Mouse (Mus musculus) gastrocnemius, postnatal 36 days (tissue): ENCODE measurements around the gene Des. TPM values are rescaled to one million over a fixed set of nuclear protein-coding genes. Genes with fewer than 3 reads are reported as not detected.

Experiments
- DNase-seq, 2 experiments: peaks; one replicate each; pipeline ENCODE4 v3.0.0; 2022
- intact Hi-C: fragments of 180-260 bp; cut with DNase I; formaldehyde crosslinking; loops from one replicate; pipeline ENCODE4 v1.15.1; 2025
- long read RNA-seq, 2 experiments: library from polyadenylated mRNA; stranded (forward); transcript quantifications; one replicate each; pipeline ENCODE4 v2.0.0; 2021
- total RNA-seq, 2 experiments: library from RNA; stranded (reverse); gene quantifications; 2 replicates each; pipeline ENCODE4 v1.2.3; 2021

Des gene
- total RNA-seq: 1,000 to 10,000 TPM; 1,843 to 1,948 TPM
- long read RNA-seq, experiment 1, transcript Des-201 (9 exons, 3,028 nt): major isoform, 1,289 of 5,368 reads
- long read RNA-seq, experiment 1, partial matches to known transcripts: 4,053 of 5,368 reads
- long read RNA-seq, experiment 1, other reads (novel, unspliced or antisense): 26 of 5,368 reads
- long read RNA-seq, experiment 2, transcript Des-201 (9 exons, 3,028 nt): major isoform, 1,899 of 6,071 reads
- long read RNA-seq, experiment 2, partial matches to known transcripts: 4,145 of 6,071 reads
- long read RNA-seq, experiment 2, other reads (novel, unspliced or antisense): 27 of 6,071 reads

DNA sequence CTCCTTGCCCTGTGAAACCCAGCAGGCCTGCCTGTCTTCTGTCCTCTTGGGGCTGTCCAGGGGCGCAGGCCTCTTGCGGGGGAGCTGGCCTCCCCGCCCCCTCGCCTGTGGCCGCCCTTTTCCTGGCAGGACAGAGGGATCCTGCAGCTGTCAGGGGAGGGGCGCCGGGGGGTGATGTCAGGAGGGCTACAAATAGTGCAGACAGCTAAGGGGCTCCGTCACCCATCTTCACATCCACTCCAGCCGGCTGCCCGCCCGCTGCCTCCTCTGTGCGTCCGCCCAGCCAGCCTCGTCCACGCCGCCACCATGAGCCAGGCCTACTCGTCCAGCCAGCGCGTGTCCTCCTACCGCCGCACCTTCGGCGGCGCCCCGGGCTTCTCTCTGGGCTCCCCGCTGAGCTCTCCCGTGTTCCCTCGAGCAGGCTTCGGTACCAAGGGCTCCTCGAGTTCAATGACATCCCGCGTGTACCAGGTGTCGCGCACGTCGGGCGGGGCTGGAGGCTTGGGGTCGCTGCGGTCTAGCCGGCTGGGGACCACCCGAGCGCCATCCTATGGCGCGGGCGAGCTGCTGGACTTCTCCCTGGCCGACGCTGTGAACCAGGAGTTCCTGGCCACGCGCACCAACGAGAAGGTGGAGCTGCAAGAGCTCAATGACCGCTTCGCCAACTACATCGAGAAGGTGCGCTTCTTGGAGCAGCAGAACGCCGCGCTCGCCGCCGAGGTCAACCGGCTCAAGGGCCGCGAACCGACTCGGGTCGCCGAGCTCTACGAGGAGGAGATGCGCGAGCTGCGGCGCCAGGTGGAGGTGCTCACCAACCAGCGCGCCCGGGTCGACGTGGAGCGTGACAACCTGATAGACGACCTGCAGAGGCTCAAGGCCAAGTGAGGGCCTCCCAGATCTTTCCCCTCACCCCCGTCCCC lies at the start of gene Des:
TSS of gene Des (plus strand) at position 218 of the 920 bp plus-strand sequence.
- intact Hi-C loops: loop anchor here (1.0 kb wide), 1 partner anchor 16 kb away; no protein-coding TSS in a partner anchor
- DNase-seq: peak; percentile 80 to 87

DNA sequence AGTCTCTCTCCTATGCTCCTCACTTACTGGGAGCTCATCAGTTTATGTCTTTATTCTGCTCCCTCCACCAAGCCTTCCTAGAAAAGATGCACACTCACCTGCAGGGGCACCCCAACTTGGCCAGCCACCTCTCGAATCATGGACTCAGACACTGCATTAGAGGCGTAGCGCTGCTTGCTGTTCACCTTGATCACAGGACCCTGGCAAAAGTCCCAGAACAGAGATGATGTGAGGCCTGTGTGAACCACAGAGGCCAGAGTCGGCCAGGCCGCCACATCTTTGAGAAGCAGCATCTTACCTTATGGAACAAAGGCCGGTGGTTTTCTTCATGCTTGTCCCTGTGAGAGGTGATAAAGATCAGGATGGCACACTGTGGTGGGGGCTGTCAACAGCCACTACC lies 48.4 kb upstream of the Des start:
- intact Hi-C loops: no loop called here
- no peak for DNase-seq

DNA sequence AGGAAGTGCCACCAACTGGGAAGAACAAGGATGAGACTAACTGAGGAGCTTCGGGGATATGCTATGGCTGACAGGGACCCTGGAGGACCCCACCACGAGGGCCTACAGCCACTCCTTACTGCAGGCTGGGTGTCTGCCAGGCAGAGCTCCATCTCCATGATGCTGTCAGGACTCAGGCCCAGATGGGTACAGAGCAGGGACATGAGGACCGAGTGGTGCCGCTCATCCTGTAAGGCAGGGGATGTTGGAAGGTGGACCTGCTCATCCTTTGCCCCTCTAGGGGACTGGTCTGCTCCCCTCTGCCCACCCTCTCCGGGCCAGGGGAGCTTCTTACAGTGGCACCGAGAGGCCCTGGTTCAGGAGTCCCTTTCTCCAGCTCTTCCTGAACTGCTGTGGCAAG lies 45.1 kb upstream of the Des start:
- intact Hi-C loops: loop anchor here (5.0 kb wide), 1 partner anchor 63 kb away; no protein-coding TSS in a partner anchor
- no peak for DNase-seq

DNA sequence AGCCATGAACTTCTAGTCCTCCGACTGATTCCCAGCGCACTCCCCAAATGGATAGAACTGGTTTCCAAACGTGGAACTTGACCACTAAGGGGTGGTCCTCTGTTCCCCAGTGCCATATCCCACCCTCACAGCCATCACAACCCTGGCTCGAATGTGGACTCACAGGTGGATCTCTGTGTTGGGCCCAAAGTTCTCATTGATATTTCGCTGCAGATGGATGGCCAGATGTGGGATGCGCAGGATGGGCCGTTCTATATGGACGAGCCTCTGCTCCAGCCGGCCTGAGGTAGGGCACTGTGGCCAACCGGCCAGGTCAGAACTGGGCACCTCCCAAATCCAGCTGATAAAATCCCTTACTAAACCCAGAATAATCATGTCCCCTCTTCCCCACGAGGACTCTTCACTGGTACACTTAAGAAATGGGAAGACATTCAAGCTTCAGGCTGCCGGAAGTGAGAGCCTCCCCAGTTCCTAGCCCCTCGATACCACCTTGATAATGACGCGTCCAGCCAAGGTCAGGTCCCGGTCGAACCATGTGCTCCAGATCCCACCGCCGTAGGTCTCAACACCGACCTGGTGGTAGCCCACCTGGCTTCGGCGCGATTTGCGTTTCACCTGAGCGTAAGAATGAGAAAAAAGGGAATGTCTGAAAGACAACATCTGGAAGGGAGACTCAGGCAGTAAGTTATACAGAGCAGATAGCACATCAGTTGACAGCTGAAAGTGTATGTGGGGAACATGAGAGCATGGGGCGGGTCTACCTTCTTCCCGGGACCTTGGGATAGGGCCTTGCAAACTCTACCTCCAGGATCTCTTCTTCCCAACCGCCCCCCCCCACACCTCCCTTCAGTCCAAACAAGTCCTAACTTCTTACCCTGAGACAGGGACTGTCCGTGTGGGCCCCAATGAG lies 44.4 kb upstream of the Des start:
- intact Hi-C loops: loop anchor here (5.0 kb wide), 1 partner anchor 63 kb away; no protein-coding TSS in a partner anchor
- DNase-seq: no peak

DNA sequence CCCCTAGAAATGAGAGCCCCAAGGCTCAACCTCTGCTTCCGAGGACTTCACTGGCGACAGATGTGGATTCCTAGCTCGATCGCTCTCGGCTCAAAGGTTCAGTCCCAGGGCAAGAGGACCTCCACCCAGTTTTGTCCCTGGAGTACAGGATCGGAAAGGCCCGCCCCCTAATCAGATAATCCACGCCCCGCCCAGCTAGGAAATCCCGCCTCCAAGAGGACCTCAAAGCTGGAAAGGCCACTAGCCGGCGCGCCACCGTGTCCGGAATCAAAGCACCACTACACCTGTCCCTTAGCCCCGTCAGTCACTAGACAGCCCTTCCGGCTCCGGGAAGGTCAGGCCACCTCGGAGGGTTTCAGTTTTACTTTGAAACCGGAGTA lies 43.3 kb upstream of the Des start:
- peak; percentile 83 to 86 for DNase-seq
- intact Hi-C loops: loop anchor here (1.0 to 5.0 kb wide), 2 partner anchors 65 to 149 kb away; partner anchors contain the start of gene Zfand2b

DNA sequence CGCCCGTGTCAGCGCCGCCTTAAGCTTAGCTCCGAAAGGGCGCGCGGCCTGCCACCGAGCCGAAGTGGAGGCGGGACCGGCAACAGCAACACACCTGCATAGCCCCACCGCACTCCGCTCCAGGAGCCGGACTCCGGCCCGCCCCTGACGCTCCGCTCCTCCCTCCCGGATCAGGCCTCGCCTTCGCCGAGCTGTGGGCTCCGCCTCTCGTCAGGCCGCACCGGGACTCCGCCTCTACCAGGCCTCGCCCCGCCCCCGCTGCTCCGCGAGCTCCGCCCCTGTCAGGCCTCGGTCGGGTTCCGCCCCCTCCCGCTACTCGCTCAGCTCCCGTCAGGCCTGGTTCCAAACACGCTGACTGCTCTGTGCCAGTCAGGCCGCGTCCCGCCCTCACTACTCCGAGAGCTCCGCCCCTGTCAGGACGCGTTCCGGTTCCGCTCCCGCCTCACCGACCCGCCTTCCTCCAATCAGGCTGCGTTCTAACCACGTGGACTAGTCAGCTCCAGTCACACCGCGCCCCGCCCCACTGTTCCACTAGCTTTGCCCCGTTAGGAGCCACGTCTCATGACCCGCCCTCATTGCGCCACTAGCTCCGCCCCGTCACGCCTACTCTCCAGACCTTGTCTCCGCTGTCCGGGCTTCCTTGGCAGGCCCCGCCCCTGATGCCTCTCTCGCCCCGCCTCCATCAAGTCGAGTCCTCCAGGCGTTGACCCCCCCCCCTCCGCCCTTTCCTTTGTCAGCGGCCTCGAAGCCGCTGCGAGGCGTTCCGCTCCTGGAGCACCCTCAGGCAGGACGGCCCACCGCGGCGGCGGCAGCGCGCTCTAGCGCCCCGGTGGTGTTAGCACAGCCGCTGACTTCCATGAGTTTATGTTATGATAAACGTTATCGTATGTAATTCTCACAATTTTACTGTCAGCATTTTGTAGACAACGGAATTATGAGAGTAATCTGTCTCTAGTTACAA lies 42.6 kb upstream of the Des start, which contains the start of gene Dnpep:
TSS of gene Dnpep (minus strand) at position 750 of the 961 bp plus-strand sequence.
- intact Hi-C loops: loop anchor here (1.0 to 5.0 kb wide), 2 partner anchors 65 to 149 kb away; partner anchors contain the start of gene Zfand2b
- DNase-seq: peak; percentile 100

DNA sequence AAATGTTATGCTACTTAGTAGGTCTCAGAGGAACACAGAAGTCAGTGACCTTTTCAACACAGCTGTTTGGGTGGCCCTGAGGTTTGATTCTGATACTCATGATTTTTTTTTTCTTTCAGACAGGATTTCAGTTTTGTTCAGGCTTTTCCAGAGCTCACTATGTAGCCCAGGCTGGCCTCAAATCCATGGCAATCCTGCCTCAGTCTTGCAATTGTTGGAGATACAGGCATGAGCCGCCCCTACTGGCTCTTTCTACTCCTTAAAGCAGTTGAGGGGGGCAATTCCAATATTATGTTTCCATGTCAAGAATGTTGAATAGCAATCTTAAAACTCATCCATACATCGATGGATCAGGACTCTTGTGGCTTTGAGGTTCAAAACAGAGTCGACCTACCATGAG lies 41.8 kb upstream of the Des start:
- intact Hi-C loops: loop anchor here (5.0 kb wide), 1 partner anchor 66 kb away; no protein-coding TSS in a partner anchor
- DNase-seq: no peak

DNA sequence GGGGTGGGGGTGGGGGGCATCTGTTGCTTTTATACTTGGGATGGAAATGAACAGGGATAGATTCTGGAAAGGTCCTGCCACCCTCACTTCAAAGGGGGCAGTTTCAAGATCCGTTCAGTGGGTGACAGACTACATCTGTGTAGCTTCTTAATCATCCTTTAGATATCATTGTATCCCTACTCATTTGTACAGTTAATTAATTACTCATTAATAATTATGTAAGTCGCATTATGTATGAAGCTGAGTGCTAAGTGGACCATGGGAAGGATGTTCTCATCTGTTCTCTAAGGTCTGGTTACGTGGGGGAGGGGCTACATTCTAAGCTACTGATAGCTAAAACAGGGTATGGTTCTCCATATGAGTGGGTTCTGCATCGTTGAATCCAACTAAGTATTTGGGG lies 41.4 kb upstream of the Des start:
- DNase-seq: no peak
- intact Hi-C loops: loop anchor here (5.0 kb wide), 1 partner anchor 66 kb away; no protein-coding TSS in a partner anchor

DNA sequence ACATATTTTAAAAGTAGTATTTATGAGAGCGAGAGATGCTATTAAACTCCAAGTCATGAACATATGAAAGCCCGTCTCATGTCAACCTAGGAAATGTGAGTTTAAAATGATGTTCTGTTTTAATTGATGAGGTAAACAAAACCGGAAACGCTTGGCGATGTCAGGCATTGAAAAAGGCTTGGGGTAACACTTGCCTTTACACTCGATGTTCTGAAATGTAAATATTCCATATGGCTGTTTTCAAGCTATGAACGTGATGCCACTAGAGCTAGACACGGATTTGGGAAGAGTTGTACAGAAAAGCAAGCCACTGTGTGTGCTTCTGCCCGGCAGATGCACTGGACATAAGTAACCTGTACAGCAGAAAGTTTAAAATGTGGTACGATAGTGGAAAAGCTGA lies 41.0 kb upstream of the Des start:
- DNase-seq: no peak
- intact Hi-C loops: loop anchor here (5.0 kb wide), 1 partner anchor 67 kb away; no protein-coding TSS in a partner anchor

DNA sequence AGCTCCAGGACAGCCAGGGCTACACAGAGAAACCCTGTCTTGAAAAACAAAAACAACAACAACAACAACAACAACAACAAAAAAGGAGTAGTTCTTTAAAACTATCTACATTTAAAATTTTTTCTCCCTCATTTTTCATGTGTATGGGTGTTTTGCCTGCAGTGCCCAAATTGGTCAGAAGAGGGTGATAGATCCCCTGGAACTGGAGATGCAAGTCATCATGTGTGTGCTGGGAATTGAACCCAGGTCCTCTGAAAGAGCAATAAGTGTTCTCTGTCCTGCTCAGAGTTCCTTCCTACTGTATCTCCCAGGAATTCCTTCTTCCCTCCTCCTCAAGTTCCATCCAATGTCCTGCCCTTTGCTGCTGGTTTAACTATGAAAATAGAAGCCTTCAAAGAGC lies 32.7 kb upstream of the Des start:
- intact Hi-C loops: no loop called here
- DNase-seq: no peak

DNA sequence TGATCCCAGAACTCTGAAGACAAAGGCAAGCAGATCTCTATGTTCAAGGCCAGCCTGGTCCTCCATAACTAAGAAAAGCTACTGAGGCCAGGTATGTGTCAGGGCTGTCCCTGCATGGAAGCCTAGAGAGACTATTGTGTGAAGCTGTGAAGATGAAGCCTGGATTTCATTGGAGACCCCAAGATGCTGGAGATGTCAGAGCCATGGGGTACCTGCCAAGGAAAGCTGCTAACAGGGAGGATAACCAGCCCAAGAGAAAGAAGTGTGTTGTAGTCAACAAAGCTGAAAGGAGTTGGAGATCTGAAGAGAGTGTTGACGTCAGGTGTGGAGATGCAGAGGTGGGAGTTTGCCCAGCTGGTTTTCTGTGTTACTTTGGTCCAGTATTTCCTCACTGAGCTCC lies 28.9 kb upstream of the Des start:
- no peak for DNase-seq
- intact Hi-C loops: no loop called here

DNA sequence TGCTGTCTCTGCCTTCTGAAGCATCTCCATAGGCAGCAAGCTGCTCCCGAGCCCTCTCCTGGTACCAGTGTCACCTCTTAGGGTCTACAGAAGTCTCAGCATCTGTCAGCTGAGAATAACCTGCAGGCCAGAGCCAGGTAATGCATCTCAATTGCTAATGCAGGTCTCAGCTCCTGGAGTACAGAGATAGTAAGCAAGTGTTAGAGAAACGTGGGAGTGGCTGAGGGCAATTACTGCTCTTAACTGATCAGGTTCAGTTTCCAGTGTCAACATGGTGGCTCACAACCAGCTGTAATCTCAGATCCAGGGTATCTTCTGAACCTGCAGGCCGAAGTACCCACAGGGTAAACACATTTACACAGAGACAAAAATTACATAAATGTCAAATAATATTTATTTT lies 23.7 kb upstream of the Des start:
- DNase-seq: no peak
- intact Hi-C loops: no loop called here

DNA sequence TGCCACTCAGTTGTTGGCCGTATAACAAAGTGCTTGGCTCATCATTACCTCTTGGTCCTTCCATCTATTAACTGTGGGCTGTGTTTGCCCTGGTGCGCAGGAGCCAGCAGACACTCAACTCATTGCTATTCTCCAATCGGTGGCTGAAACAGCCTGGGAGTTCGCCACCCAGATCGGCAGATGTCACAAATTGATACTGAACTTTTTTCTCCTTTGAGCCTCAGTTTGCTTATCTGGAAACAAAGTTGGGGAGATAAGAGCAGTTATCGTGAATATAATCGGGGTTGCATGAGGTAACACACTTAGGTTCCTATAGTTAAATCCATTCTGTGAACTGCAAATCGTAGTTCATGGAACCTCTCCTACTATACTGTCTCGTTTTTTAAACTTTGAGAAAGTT lies 23.0 kb upstream of the Des start:
- intact Hi-C loops: no loop called here
- no peak for DNase-seq

DNA sequence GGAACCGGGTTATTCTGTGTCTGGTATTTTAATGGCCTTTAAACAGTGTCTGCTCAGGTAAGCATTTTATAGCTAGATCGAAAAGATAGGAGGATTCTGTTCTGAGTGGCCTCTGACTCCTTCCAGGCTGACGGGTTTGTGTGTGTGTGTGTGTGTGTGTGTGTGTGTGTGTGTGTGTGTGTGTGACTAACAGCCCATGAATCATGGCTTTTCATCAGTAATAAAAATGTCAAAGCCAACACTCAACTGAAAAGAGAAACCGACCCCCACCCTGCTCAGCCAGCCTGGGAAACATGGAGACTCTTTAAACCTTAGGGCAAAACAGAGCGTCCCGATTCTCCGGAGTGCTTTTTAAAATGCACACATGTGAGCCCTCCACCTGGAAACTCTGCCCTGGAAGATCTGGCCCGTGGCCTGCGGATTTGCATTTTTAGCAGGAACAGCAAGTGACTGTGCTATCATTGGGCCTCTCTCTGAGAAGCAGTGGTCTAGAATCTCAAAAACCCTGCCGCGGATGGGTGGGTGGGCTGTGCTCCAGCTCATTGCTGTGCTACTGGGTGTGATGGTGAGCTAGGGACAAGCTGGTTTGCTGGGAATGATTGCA lies 21.9 kb upstream of the Des start:
- DNase-seq: no peak
- intact Hi-C loops: no loop called here

DNA sequence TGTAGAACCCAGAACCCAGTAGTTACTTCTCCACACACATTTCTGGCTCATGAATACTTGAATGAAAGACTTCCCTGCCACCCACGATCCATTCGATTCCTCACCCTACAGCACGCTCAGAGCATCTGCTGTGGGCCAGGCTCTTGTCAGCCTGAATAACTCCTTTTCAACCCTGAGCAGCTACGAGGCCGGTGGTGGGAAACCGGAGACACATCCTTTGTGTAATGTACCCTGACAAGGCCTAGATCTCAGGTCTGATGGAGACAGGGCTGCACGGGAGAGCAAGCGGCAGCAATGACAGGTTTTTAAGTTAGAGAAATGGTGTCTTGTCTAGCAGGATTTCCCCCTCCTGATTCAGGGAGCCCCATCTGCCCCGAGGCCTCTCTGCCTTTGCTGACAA lies 20.8 kb upstream of the Des start:
- no peak for DNase-seq
- intact Hi-C loops: no loop called here

DNA sequence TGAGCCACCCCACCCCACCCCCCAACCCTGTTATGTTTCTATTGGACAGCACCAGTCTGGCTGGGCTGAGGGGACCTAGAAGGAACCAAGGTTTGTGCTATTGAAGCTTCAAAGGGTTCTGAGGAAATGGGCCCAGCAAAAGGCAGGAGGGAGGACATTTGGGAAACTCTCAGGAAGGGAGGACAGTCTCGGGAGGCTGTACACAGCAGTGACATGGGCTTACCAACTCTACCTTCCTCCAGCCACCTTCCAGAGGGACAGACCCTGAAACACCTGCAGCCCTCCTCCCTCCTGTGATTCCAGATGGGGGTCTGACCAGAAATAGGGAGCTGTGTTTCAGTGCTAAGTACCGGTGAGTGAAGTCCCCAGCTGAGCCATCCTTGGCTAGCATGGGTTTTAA lies 19.6 kb upstream of the Des start:
- intact Hi-C loops: no loop called here

DNA sequence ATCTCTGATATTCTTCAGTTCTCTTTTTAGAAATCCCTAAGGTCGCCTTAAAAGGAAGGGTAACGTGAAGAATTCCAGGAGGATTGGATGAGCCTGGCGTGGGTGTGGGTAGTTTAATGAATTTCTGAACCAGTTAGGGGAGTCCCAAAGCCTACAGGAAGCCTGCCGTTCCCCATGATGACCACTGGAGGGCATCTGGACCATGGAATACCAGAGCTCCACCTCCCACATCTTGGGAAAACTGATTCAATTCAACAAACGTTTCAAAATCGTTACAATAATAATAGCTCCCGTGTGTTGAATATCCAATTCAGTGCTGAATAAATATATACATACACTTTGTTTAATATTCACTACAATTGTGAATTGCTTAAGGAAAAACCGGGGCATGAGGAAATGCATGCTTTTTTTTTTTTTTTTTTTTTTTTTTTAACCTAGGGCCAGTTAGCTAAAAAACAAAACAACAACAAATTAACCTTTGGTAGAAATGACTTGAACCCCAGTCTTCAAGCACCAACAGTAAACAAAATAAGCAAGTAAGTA lies 17.2 kb upstream of the Des start:
- DNase-seq: peak in 1 of 2 experiments; percentile 46

More for the DNA sequence above, 19.6 kb upstream of the Des start:
- DNase-seq: no peak

More for the DNA sequence above, 17.2 kb upstream of the Des start:
- intact Hi-C loops: loop anchor here (2.0 kb wide), 1 partner anchor 124 kb away; no protein-coding TSS in a partner anchor
